Mouse (Mus musculus) c-Kit-positive CD71-positive TER-119-negative erythroid progenitor cells, embryonic 14.5 days (primary cell): ENCODE results near the gene Hist1h2bh.
"Not testable (repeated sequence)": the region's sequence is repeated elsewhere in the genome, so short reads cannot be mapped to it uniquely, and the experiment has no call there.

Experiments used
- DNase-seq: peaks from one replicate; pipeline ENCODE4 v3.0.0-alpha.2; 2013; ENCODE audit warnings: low read depth

Gene Hist1h2bh

DNA sequence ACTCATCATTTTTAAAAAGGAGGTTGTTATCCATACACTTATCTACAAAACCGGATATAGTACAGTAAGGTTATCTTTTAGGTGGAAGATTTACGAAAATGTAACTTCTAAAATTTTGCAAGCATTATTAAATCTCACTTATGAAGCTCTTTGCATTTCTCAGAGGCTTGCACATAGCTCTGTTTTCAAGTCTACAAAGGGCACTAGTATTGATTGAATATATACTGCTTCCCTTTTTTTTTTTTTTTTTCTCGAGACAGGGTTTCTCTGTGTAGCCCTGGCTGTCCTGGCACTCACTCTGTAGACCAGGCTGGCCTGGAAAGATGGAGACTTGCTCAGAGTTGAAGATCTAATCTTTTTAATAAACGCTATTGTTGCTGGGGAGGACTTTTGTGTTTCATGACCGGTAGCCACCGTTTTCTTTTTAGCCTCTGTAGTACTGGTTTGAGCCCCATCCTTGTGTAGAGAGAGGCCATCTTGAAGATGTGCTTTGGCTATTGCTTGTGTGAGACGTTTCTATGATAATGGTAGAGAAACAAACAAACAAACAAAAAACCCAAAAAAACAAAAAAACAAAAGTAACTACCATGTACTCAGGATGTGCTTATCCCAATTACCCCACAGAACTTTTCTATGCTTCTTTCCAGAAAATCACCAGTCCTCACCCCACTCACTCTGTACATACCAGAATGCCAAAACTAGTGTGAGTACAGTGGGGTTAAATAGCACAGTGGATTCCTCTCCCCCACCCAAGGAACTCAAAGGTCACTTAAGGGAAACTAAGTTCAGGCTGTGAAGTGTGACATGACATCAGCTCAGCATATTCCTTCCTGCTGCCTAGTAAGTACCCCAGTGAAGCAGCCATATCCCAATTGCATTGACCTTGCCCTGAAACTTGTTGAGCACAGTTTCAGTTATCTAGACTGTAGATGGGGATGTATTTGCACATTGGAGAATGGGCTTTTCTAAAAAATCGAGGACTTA, 9.0 kb upstream of the Hist1h2bh start:
- no peak for DNase-seq

DNA sequence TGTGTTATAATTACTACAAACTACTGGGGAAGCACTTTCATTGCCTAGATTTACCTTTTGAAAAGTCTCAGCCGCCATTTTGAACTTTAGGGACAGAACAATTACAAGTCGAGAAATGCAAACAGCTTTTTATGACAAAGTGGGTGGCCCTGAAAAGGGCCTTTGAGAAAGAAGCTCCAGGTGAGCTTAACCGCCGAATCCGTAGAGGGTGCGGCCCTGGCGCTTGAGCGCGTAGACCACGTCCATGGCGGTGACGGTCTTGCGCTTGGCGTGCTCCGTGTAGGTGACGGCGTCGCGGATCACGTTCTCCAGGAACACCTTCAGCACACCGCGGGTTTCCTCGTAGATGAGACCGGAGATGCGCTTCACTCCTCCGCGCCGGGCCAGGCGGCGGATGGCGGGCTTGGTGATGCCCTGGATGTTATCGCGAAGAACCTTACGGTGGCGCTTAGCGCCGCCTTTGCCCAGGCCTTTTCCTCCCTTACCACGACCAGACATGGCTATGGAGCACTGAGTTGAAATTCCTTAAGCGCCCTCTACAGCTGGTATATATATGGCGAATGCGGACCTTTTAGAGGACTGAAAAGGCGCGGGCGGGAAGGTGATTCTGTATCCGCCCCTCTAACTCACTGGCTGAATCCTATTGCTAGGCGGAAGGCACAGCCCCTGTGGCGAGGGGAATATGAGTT, 8.1 kb upstream of the Hist1h2bh start, which contains the start of gene Hist1h4f:
Gene Hist1h4f, minus strand, starts transcription at position 503 of the 689 bp plus-strand sequence.
- DNase-seq = peak; percentile 95

DNA sequence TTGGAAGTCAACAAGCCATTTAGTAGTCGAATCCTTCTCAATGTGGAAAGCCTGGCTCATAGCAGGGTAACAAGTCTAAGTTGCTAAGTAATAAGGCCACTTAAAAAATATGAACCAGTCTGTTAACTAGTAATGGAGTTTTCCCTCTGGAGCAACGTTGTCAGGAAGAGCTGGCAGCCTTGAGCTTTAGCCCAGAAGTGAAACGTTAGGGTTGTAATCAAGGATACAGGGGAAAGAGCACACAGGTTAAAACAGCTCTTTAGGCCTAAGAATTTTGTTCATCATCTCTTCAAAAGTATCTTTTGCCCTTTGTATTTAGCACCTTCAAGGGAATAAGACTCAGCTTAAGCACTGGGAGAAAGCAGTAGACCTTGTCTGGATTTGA, 7.6 kb upstream of the Hist1h2bh start:
- no peak for DNase-seq

DNA sequence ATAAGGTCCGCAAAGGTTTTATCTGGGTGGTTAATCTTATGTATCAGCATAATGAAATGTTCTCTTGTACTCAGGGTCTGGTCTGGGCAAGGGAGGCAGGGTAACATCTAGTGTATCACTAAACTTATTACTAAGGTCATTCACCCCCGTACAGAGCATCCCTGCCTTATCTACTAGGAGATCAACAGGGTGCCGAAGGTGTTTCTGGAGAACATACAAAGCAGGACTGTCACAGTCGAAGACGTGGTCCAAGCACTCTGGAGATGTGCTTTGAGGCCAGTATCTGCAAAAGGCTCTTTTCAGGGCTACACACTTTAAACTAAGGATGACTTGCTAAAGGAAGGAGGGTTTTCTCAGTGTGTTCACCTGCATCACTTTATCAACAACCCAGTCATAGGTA, 3.5 kb upstream of the Hist1h2bh start:
- no peak for DNase-seq

DNA sequence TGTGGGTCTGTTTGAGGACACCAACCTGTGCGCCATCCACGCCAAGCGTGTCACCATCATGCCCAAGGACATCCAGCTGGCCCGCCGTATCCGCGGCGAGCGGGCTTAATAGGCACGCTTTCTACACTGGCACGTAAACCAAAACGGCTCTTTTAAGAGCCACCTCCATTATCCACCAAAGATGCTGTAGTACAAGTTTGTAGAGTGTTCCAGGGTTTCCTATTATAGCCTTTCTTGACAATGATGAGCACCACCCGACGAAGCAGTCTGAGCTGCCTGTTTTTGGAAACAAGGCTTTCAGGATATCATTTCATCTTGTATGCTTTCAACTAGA, 1.6 kb upstream of the Hist1h2bh start:
- not testable (repeated sequence) for DNase-seq

DNA sequence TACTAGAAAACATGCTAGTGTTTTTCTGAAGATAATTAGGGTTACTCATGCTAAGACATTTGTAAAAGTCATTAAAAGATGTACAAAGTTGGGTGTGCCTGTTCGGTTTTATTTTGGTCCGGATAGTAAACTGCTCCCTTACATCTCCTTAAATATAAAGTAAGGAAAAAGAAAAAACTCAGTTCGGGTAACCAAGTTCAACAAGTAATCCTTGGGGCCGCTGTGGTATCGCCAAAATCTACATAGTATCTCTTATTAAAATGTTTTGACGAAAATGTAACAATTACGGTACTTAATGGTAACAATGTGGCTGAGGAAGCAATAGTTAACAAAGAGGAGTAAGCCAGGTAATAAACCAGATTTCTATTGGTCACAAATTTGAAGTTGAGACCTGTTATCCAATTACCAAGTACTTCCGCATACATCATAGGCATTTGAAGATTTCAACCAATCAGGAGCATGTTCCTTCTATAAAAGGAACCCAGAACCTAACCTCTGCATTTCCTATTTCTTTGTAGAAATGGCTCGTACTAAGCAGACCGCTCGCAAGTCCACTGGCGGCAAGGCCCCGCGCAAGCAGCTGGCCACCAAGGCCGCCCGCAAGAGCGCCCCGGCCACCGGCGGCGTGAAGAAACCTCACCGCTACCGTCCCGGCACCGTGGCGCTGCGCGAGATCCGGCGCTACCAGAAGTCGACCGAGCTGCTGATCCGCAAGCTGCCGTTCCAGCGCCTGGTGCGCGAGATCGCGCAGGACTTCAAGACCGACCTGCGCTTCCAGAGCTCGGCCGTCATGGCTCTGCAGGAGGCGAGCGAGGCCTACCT, 984 bp upstream of the Hist1h2bh start, which contains the start of gene Hist1h3f:
Gene Hist1h3f, plus strand, starts transcription at position 88 of the 822 bp plus-strand sequence.
- DNase-seq = peak; percentile 91

DNA sequence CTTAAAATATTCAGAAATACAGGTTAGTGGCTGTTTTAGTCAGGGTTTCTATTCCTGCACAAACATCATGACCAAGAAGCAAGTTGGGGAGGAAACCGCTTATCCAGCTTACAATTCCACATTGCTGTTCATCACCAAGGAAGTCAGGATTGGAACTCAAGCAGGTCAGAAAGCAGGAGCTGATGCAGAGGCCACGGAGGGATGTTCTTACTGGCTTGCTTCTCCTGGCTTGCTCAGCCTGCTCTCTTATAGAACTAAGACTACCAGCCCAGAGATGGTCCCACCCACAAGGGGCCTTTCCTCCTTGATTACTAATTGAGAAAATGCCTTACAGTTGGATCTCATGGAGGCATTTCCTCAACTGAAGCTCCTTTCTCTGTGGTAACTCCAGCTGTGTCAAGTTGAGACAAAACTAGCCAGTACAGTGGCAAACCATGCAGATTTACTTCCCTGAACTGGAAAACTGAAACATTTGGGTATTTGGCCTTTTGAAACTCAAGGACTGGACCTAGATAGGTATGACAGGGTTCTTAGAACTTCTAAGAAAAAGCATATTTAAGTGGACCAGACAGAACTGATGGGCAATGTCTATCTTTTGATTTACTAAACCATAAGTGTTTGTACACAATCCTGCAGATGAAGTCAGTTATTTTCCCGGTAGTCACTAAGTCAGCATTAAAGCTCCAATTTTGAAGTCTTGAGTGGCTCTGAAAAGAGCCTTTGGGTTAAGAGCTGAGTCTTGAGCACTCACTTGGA, 789 bp downstream of the Hist1h2bh start:
- DNase-seq = not testable (repeated sequence)

DNA sequence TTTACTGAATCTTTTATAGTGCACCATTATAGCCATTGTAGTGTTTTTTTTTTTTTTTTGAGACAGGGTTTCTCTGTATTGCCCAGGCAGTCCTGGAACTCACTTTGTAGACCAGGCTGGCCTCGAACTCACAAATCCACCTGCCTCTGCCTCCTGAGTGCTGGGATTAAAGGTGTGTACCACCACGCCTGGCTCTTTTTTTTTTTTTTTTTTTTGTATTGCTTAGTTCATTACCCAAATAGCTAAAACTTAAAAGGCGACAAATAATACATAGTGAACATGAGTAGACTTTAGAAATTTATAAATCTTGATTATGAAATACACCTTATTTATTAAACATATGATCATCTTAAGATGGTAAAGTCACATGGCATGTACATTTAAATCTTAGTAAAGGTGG, 1.7 kb downstream of the Hist1h2bh start:
- DNase-seq = no peak

DNA sequence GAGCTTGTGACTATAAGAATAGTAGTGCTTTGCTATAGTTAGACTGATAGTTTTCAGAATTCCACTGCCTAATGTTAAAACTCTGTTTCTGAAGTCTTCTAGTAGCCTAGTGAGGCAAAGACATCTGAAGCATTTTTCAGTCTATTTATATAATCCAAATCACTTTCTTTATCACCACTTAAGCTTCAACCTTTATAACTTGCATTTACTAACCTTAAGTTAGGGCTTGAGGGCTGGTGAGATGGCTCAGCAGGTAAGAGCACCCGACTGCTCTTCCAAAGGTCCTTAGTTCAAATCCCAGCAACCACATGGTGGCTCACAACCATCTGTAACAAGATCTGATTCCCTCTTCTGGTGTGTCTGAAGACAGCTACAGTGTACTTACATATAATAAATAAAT, 3.4 kb downstream of the Hist1h2bh start:
- DNase-seq = not testable (repeated sequence)

DNA sequence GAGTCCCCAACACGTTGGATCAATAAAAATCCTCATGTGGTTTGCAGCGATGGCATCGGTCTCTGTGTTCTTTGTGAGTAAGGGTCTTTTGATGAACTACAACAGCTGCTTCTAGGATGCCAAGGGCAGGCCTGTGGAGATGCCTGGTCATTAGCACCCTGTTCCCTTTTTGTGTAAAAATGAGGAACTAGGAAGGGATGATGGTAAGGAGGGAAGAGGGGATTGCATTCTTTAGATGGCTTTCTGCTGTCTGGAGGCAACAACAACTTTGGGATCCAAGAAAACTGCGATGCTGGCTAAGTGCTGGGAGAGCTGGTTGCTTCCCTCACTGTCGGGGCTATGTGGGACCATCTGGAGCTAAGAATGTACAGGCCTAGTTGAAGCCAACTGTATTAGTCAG, 4.9 kb downstream of the Hist1h2bh start:
- no peak for DNase-seq

DNA sequence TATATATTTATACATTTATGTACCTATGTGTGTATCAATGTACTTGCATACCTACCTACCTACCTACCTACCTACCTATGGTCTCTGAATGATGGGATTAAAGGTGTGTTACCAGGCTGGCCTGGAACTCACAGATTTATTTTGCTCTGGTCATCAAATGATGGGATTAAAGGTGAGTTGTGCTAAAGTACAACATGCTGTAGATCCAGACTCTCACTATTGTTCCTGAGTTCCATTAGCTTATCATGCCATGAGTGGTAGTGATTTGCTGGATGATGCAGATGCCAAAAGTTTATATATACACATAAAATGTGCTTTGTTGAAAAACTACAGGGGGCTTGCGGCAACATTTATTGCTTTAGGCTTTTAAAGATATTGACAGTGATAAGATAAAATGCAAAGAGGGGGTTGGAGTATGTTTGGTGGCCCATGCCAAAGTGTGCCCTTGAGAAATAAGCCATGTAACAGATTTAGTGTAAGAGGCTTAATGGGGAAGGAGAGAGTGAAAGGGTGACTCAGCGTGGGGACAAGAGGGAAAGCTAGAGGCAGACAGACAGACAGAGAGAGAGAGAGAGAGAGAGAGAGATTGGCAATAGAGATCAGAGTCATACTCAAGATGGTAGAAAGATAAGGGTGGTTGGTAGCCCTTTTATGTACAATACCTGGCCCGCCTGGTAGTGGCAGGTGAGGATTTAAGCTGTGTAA, 6.0 kb downstream of the Hist1h2bh start:
- no peak for DNase-seq

DNA sequence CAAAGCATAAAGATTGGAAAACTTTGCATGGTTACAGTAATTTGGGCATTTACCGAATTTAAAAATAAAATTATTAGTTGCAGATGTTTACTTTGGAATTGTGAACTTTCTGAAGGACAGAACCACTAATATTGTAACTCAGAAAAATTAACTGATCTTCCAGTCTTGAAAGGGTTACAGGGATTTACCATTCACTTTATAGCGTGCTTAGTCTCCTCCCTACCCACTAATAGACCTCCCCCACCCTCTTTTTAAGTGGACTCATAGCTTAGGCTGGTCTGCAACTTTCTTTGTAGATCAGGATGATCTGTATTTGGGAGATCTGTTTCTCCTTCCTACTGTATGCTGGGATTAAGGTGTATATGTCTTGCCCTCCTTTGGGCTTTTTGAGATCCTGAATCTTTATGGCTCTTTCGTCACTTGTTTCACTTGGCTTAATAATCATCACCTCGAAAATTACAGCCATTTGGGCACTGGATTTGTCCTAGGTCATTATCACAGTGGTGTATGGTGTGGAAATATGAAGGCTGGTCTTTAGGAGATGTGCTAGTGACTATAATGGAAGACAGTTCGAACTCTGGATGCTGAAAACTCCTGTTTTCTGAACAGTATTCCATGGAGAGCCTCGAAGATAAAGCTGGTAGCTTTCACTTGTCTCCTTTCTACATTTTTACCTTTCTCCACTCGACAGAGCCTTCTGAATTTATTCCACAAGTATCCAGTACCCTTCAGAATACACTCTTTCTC, 6.9 kb downstream of the Hist1h2bh start:
- DNase-seq = no peak

DNA sequence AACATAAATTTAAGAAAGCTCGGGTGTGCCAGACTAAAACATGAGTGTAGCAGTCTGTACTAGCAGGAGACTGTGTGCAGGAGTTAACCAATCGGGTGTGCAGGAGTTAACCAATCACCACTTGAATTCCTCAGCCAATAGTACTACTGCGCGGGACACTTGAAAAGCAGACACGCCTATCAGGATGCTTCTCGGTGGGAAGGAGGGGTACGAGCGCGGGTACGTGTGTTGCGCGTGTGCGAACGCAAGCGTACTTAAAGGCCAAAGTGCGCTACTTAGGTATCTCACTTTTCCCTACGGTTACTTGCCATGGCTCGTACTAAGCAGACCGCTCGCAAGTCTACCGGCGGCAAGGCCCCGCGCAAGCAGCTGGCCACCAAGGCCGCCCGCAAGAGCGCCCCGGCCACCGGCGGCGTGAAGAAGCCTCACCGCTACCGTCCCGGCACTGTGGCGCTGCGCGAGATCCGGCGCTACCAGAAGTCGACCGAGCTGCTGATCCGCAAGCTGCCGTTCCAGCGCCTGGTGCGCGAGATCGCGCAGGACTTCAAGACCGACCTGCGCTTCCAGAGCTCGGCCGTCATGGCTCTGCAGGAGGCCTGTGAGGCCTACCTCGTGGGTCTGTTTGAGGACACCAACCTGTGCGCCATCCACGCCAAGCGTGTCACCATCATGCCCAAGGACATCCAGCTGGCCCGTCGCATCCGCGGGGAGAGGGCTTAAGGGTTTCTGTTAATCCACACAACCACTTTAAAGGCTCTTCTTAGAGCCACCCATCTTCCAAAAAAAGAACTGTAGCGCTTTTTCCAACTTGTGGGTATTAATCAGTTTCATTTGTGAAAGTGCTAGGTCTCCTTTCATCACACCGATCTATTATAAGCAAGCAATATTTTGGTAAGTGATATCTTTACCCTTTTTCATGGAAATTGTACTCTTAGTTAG, 7.8 kb downstream of the Hist1h2bh start, which contains the start of gene Hist1h3g:
Gene Hist1h3g, plus strand, starts transcription at position 286 of the 939 bp plus-strand sequence.
- peak; percentile 94 for DNase-seq

DNA sequence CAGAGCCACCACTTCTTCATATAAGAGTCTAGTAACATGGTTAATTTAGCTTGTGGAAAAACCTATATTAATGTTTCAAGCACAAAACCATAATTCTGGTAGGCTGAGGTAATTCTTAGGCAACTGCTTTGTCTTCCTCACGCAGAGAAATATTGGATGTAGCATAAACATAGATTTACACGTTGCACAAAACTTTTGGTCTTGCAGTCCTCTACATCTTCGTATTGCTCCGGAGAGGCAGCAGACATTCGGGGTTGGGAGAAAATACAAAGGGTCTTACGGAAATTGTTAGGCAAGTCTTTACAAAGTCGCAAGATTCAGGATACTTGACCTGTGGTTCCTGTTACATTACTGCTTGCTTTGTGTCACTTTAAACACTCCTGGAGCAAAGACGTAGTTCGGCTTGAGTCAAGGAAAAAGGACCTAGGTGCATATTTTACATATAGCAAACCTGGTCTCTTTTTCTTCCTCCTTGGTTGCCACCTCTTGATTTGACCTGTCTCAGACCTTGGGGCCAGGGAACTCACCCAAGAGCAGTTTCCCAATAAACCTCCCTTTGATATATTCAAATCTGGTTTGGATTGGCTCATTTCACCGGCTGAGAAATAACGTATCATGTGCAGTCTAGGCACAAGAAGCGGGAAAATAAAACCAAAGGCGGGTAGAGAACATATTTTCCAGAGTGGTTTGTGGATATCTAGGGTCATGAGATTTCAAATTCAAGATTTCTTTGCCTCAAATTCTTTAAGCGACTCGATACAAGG, 8.6 kb downstream of the Hist1h2bh start:
- no peak for DNase-seq

DNA sequence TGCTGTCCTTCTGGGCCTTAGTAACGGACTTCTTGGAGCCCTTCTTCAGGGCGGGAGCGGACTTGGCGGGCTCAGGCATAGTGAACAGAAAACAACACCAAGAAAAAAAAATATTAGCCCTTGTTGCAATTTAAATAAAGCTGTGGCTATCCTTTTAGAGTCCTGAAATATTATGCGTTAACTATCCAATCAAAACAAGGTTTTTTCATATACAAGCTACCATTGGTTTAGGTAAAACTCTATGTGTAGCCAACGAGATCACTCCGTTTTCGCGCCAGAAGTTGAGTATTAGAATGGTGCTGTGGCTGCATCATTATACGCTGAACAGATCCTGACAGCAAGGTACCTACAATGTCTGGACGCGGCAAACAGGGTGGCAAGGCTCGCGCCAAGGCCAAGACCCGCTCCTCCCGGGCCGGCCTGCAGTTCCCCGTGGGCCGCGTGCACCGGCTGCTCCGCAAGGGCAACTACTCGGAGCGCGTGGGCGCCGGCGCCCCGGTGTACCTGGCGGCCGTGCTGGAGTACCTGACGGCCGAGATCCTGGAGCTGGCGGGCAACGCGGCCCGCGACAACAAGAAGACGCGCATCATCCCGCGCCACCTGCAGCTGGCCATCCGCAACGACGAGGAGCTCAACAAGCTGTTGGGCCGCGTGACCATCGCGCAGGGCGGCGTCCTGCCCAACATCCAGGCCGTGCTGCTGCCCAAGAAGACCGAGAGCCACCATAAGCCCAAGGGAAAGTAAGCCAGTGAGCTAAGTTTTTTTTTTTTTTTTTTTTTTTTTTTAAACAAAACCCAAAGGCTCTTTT, 9.4 kb downstream of the Hist1h2bh start, which contains the start of gene Hist1h2af:
Gene Hist1h2af, plus strand, starts transcription at position 347 of the 808 bp plus-strand sequence.
- peak; percentile 89 for DNase-seq

DNA sequence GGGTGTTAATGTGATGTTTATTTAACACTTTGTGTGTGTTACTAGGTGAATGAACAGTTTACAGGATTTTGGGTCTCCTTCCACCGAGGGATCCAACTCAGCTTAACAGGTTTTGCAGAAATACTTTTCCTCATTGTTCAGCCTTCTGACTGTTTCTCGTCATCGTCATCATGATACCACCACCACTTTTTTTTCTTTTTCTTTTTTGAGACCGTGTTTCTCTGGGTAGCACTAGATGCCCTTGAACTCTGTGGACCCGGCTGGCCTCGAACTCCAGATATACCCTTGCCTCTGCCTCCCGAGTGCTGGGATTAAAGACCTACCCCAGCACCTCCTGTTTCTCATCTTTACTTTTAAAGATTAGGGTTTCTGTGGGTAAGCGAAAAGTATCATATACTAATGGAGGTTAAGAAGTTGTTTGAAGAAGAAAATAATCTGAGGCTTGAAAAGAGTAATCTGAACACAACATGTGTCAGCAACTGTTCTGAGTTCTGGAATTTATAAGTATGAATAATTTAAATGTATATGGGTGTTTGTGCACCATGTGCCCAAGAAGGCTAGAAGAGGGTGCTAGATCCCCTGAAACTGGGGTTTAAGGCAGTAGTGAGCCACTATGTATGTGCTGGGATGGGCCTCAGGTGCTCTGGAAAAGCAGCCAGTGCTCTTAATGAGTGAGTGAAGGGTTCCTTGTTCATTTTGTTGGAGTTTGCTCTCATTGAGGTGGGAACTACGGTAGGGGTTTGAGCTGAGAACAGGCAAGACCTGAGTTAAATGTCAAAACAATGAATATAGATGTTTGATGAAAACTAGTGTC, 10.7 kb downstream of the Hist1h2bh start:
- no peak for DNase-seq
